Mouse (Mus musculus) gastrocnemius, postnatal 4 days (tissue): Measurements from ENCODE around the gene Gm37240. TPM values are rescaled to one million over a fixed set of nuclear protein-coding genes. Genes with fewer than 3 reads are reported as not detected.

Experiments
- DNase-seq, 2 experiments: peaks; one replicate each; pipeline ENCODE4 v3.0.0; 2021 to 2022; ENCODE audit warnings: low spot score in 2 of 2, mixed read lengths in 2 of 2
- total RNA-seq, 2 experiments: library from RNA; stranded (reverse); gene quantifications; 2 replicates each; pipeline ENCODE4 v1.2.3; 2021

The Gm37240 gene
- total RNA-seq, 2 experiments from 2014 or later: 26.2 to 28.4 TPM

- no peak for DNase-seq
Observed at GRCm38 (mm10) chr3:85764008-85764834, 123.1 kb downstream of the Gm37240 start.

- DNase-seq: no peak
Observed at GRCm38 (mm10) chr3:85757944-85758343, 129.4 kb downstream of the Gm37240 start.

- DNase-seq: no peak
Observed at GRCm38 (mm10) chr3:85757435-85757834, 129.9 kb downstream of the Gm37240 start.

GRCm38 (mm10) chr3:85749348-85749747, 138.0 kb downstream of the Gm37240 start:
- no peak for DNase-seq

- DNase-seq: no peak
Observed at GRCm38 (mm10) chr3:85748863-85749262, 138.5 kb downstream of the Gm37240 start.

- no peak for DNase-seq
Observed at GRCm38 (mm10) chr3:85746116-85746515, 141.2 kb downstream of the Gm37240 start.

GRCm38 (mm10) chr3:85741767-85742166, 145.6 kb downstream of the Gm37240 start:
- no peak for DNase-seq

GRCm38 (mm10) chr3:85738591-85738990, 148.7 kb downstream of the Gm37240 start:
- DNase-seq: no peak

- no peak for DNase-seq
Observed at GRCm38 (mm10) chr3:85733939-85734729, 153.2 kb downstream of the Gm37240 start.

GRCm38 (mm10) chr3:85727171-85727570, 160.1 kb downstream of the Gm37240 start:
- no peak for DNase-seq

GRCm38 (mm10) chr3:85725971-85726370, 161.3 kb downstream of the Gm37240 start:
- DNase-seq: no peak

GRCm38 (mm10) chr3:85725110-85725509, 162.2 kb downstream of the Gm37240 start:
- DNase-seq: no peak

- DNase-seq: no peak
Observed at GRCm38 (mm10) chr3:85722581-85722980, 164.7 kb downstream of the Gm37240 start.

GRCm38 (mm10) chr3:85715764-85716297, 171.5 kb downstream of the Gm37240 start:
- DNase-seq: no peak

GRCm38 (mm10) chr3:85713936-85714709, 173.2 kb downstream of the Gm37240 start:
- no peak for DNase-seq

- no peak for DNase-seq
Observed at GRCm38 (mm10) chr3:85710695-85711094, 176.6 kb downstream of the Gm37240 start.

GRCm38 (mm10) chr3:85707421-85707820, 179.9 kb downstream of the Gm37240 start:
- DNase-seq: peak in 1 of 2 experiments; percentile 47

GRCm38 (mm10) chr3:85703141-85703882, 184.0 kb downstream of the Gm37240 start:
- DNase-seq: no peak

- no peak for DNase-seq
Observed at GRCm38 (mm10) chr3:85698496-85698895, 188.8 kb downstream of the Gm37240 start.

GRCm38 (mm10) chr3:85695056-85695455, 192.3 kb downstream of the Gm37240 start:
- no peak for DNase-seq
